Mouse (Mus musculus): ENCODE data around the gene Cpne2. TPM values are rescaled to one million over a fixed set of nuclear protein-coding genes. Genes with fewer than 3 reads are reported as not detected.
A peak's percentile ranks its signal among the peaks of the same experiment; 100 is the strongest.

The Cpne2 gene
- total and polyA plus RNA-seq, 3 experiments = 12.7 to 118 (median 29.3) TPM

DNA sequence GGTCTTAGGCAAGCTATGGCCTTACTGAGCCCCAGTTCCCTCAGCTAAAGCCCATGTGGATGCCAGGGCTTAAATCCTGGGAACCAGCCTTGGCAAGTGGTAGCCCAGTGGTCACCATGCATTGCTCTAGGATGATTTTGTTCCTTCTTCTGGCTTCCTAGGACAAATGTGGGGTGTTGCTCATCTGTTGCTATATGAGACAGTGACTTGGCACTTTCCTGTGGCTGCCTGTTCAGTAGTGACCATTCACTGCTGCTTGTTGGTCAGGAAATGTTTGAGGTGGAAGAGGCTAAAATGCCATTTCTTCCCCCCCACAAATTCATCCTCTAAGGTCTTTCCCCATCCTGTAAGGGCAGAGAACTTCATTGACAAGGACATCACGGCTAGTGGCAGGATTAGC lies 36.6 kb downstream of the Cpne2 start:
- Histone ChIP-seq H3K27ac (ENCODE audit: insufficient read depth, low read depth) (peak overlapping the region; percentile 98), H3K9me3 (replicated peaks; ENCODE audit: low read length) (no peaks in the 10 kb centered on the region), H3K9ac (ENCODE audit: insufficient read depth, low read depth) (peak overlapping the region; percentile 90), H3K79me2 (replicated peaks; ENCODE audit: control insufficient read depth, extremely low read depth, insufficient read depth, poor library complexity, severe bottlenecking) (peaks cover 20% of the 10 kb centered on the region), H3K36me3 (replicated peaks in 1 of 2; ENCODE audit: control insufficient read depth in 1 of 2, insufficient read depth in 1 of 2, low read length in 1 of 2) (peaks cover 29 to 46% of the 10 kb centered on the region in 2 experiments), H3K4me3 (replicated peaks in 1 of 3; ENCODE audit: low read depth in 2 of 3, low read length in 2 of 3, poor library complexity in 1 of 3) (peak overlapping the region; percentile 36 to 90 (median 67)), H3K4me1 (ENCODE audit: control insufficient read depth in 1 of 2, insufficient read depth in 2 of 2) (peaks cover 50 to 70% of the 10 kb centered on the region in 2 experiments), H3K27me3 (replicated peaks) (no peaks in the 10 kb centered on the region), H3K4me2 (ENCODE audit: insufficient read depth, low read depth, poor library complexity, severe bottlenecking) (peak overlapping the region; percentile 41)
- no peak for TF ChIP-seq ZC3H11A (IDR thresholded peaks at IDR 0.05; ENCODE audit: low read depth, low read length)
- 0 out of 2 replicates have a peak, but pooled peaks have one; percentile 22 for TF ChIP-seq MAZ (IDR thresholded peaks at IDR 0.05; ENCODE audit: low read depth, low read length)
- TF ChIP-seq ZKSCAN1 (IDR thresholded peaks at IDR 0.05; ENCODE audit: borderline replicate concordance, low read depth, low read length) = no peak
- no peak for TF ChIP-seq MEF2A (IDR thresholded peaks at IDR 0.05; ENCODE audit: borderline replicate concordance, low read depth, low read length)
- TF ChIP-seq POLR2A (IDR thresholded peaks at IDR 0.05; ENCODE audit: low read depth, low read length) = no peak
- TF ChIP-seq NELFE (IDR thresholded peaks at IDR 0.05; ENCODE audit: low read depth, low read length) = no peak
- TF ChIP-seq CHD1 (IDR thresholded peaks at IDR 0.05; ENCODE audit: low read depth, low read length) = no peak
- TF ChIP-seq ZMIZ1 (IDR thresholded peaks at IDR 0.05; ENCODE audit: low read depth, low read length) = 0 out of 2 replicates have a peak, but pooled peaks have one; percentile 41
- TF ChIP-seq USF1 (IDR thresholded peaks at IDR 0.05; ENCODE audit: low read depth, low read length) = no peak
- peak; percentile 35; the same call in 1 of the 2 replicates for TF ChIP-seq SIN3A (IDR thresholded peaks at IDR 0.05; ENCODE audit: low read length)
- TF ChIP-seq CHD2 (IDR thresholded peaks at IDR 0.05; ENCODE audit: low read length) = no peak
- no peak for TF ChIP-seq JUND (conservative IDR thresholded peaks at IDR 0.05; ENCODE audit: low read depth, low read length)
- TF ChIP-seq IRF4 (IDR thresholded peaks at IDR 0.05; ENCODE audit: low read depth, low read length) = no peak
- TF ChIP-seq POLR2AphosphoS2 (IDR thresholded peaks at IDR 0.05; ENCODE audit: low read depth, low read length) = no peak
- TF ChIP-seq UBTF (IDR thresholded peaks at IDR 0.05; ENCODE audit: low read depth, low read length) = no peak
- peak; percentile 48; the same call in 1 of the 2 replicates for TF ChIP-seq MAFK (IDR thresholded peaks at IDR 0.05; ENCODE audit: insufficient replicate concordance, low read length)
- no peak for TF ChIP-seq MAX (IDR thresholded peaks at IDR 0.05; ENCODE audit: low read length)
- no peak for TF ChIP-seq EP300 (IDR thresholded peaks at IDR 0.05; ENCODE audit: low read length)
- TF ChIP-seq MXI1 (IDR thresholded peaks at IDR 0.05; ENCODE audit: low read depth, low read length) = 0 out of 2 replicates have a peak, but pooled peaks have one; percentile 21
- TF ChIP-seq SMC3 (IDR thresholded peaks at IDR 0.05; ENCODE audit: low read depth, low read length) = no peak
- no peak for TF ChIP-seq JUN (IDR thresholded peaks at IDR 0.05; ENCODE audit: insufficient read depth, low read depth, low read length)
- no peak for TF ChIP-seq RAD21 (IDR thresholded peaks at IDR 0.05; ENCODE audit: low read depth, low read length)
- in situ Hi-C loops (cut with MboI; ENCODE audit: low pct_ligation_motif_present, low pct_unique_long_range_greater_than_20kb, low sequenced_read_pairs) = no loop called here
- DNase-seq (ENCODE audit: extremely low read depth) = no peak
- dilution Hi-C loops (cut with MboI; ENCODE audit: extremely low pct_ligation_motif_present, extremely low pct_unique_long_range_greater_than_20kb, low sequenced_read_pairs) = no loop called here

DNA sequence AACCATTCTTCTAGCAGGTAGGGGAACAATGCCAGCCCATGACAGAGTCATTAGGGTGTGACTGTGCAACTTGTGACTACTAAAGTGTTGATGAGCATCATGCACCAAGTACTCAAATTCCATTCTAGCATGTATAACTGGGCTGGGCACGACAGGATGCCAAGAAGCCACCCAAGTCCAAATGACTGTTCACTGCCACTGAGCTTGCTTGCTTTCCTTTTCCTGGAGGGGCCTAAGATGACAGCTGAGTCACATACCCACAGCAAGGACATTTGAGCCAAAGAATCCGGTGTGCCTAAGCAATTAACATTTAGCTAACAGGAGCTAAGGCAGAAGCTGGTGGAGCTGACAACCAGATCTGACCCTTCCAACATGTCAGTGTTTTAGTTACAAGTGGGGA lies 39.1 kb downstream of the Cpne2 start:
- peaks cover 30 to 54% of the 10 kb centered on the region in 2 experiments for H3K4me1 ChIP-seq (ENCODE audit: control insufficient read depth in 1 of 2, insufficient read depth in 2 of 2)
- no peaks in the 10 kb centered on the region for H3K27me3 ChIP-seq (replicated peaks)
- peaks cover 46 to 57% of the 10 kb centered on the region in 2 experiments for H3K36me3 ChIP-seq (replicated peaks in 1 of 2; ENCODE audit: control insufficient read depth in 1 of 2, insufficient read depth in 1 of 2, low read length in 1 of 2)
- H3K4me3 ChIP-seq (replicated peaks in 1 of 3; ENCODE audit: low read depth in 2 of 3, low read length in 2 of 3, poor library complexity in 1 of 3) = no peak overlapping the region
- H3K79me2 ChIP-seq (replicated peaks; ENCODE audit: control insufficient read depth, extremely low read depth, insufficient read depth, poor library complexity, severe bottlenecking) = peaks cover 20% of the 10 kb centered on the region
- H3K9ac ChIP-seq (ENCODE audit: insufficient read depth, low read depth) = no peak overlapping the region
- H3K9me3 ChIP-seq (replicated peaks; ENCODE audit: low read length) = no peaks in the 10 kb centered on the region
- peak overlapping the region; percentile 1; the same call in 1 of the 2 replicates for H3K27ac ChIP-seq (ENCODE audit: insufficient read depth, low read depth)
- no peak for DNase-seq (ENCODE audit: extremely low read depth)
- no peak overlapping the region for H3K4me2 ChIP-seq (ENCODE audit: insufficient read depth, low read depth, poor library complexity, severe bottlenecking)
- in situ Hi-C loops (cut with MboI; ENCODE audit: low pct_ligation_motif_present, low pct_unique_long_range_greater_than_20kb, low sequenced_read_pairs) (no loop called here), dilution Hi-C loops (cut with MboI; ENCODE audit: extremely low pct_ligation_motif_present, extremely low pct_unique_long_range_greater_than_20kb, low sequenced_read_pairs) (no loop called here)
- TF ChIP-seq PAX5 (IDR thresholded peaks at IDR 0.05; ENCODE audit: low read length) (no peak), JUN (IDR thresholded peaks at IDR 0.05; ENCODE audit: insufficient read depth, low read depth, low read length) (no peak), ZNF384 (IDR thresholded peaks at IDR 0.05; ENCODE audit: low read depth, low read length) (no peak), ETS1 (conservative IDR thresholded peaks at IDR 0.05; ENCODE audit: low read depth, low read length) (no peak)
